Mouse (Mus musculus): Measurements from ENCODE around the gene Frmpd4.

The Frmpd4 gene

DNA sequence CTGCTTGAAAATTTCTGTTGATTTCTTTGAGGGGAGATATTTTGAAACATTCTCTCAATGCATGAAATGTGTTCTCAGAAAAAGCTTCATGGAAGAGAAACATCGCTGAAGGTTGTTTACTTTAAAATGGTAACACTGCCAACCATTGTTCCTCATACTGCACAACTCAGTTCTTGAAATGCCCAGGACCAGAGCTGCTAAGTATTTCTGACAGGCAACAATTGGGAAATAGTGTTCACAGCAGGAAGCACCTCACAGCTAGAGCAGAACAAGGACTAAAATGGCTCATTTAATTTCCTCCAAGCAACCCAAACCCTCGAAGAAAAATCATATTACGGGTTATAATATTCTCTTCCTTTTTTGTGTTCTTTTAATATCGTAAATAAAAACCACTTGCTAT, 1054.5 kb downstream of the Frmpd4 start:
- DNase-seq: no peak

- DNase-seq: no peak
These were observed 1058.6 kb downstream of the Frmpd4 start for GRCm38 (mm10) chrX:167518440-167518839.

DNA sequence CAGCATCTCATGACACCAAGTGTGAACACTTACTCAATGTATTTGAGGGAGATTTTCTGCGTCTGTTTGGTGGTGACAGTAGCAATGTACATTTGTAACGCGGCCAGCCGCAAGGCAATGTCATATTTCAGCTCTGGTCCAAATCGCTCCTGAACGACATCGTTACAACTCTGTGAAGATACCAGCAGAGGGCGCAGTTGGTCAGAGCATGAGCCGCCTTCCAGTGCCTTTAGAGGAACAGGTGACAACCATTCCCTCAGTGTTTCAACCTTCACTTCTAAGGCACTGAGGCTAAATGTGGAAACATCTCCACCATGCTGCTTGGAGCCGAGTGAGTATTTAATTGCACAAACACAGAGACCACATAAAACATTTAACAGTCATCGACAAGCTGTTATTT, 1079.3 kb downstream of the Frmpd4 start:
- peak; percentile 22 for DNase-seq

DNA sequence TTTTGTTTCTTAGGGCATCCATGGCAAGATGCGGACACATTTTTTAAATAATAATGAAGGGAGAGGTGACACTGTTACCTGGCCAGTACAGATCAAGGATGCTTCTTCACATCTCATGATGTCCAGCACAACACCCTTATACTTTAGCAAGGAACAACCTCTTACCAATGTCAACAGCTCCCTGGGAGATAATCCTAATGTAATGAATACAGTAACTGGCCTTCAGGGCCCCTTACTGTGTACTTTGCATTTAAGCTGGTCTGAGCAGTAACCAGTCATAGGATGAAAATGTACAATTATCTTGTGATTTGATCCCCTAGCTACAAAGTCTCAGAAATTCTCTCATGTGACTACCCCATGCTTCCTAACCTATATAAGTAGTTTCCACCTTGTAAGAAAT, 1084.8 kb downstream of the Frmpd4 start:
- no peak for DNase-seq

DNA sequence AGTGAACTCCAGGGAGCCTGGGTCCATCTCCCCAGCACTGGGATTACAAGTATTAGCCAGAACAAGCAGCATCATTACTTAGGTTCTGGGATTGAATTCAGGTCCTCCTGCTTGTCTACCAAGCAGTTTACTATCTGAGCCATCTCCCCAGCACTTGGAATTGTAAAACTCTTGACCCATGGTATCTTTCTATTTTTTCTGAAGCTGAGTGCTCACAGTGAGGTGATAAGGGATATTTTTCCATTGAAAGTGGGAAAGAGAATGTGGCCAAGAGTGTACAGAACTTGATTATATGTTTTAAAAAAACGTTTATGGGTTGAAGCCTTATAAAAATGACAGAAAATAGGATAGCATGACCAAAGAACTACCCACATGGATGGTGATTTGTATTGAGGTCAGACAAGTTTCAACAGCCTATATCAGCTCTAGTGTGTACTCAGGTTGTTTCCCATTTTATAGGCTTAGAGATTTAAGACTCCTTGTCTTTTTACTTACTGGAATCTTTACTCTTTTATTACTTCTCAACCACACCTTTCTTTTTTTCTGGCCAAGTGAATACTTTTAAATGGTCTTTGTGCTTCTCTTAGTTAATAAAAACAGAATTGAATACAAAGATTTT, 1085.3 kb downstream of the Frmpd4 start:
- no peak for DNase-seq

DNA sequence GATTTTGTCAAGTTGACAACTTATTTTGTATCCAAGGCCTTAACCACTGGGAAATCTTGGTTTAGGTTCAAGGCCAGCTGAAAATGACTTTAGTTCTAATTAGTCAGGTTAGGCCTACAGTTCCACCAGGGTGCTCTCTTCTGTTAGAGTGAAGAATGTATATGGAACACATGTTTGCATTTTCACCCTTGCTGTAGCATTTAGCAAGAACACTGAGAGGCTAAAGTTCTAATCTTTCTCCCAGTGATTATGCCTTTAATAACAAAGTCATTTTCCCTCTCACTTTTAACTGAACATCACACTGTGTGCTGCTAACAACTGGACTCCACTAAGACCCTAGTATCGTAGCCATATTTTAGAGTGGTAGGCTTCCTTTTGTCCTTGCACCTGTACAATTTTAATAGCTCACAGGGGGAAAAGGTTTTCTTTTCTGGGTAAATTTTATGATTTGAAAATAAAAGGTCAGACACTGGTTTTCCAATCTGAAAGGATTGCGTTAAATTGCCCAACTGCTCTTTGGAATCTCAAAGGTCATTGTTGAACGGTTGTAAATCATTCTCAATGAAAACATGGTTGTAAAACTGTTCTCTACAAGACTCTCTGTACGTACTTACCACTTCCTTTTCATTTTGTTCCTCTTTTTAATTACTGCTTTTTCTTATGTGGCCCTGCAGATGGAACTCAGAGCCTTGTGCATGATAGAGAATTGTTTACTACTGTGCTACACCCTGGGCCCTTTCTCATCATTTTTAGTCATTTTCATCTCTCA, 1093.4 kb downstream of the Frmpd4 start:
- no peak for DNase-seq

- no peak for DNase-seq
These were observed 1099.4 kb downstream of the Frmpd4 start for GRCm38 (mm10) chrX:167477636-167478035.

GRCm38 (mm10) chrX:167434883-167435282, 1142.1 kb downstream of the Frmpd4 start:
- DNase-seq: no peak

DNA sequence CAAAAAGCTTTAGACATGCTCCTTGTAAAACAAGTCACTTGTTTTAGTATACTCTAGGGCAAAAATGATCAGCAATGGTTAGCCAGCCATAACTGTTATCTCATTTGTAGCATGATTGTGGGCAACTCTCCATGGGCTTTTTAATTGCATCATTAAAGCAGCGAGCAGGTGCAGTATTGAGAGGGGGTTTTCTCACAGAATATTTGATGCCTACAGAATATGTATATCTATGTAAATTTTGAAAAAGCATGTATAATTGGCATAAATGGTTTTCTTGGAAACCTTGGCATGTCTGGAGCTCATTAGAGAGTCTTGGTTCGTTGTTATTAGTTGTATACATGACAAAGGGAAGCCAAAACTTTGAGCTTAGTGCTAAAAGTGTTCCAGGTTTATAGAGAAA, 1143.1 kb downstream of the Frmpd4 start:
- DNase-seq: no peak

All from cerebellum, adult 9-11 months (tissue).